Mouse (Mus musculus): Measurements from ENCODE around the gene Tmem132d. TPM values are rescaled to one million over a fixed set of nuclear protein-coding genes. Genes with fewer than 3 reads are reported as not detected.

Gene Tmem132d
- polyA plus RNA-seq, 1 experiment from 2014 or later = 0.59 TPM

DNA sequence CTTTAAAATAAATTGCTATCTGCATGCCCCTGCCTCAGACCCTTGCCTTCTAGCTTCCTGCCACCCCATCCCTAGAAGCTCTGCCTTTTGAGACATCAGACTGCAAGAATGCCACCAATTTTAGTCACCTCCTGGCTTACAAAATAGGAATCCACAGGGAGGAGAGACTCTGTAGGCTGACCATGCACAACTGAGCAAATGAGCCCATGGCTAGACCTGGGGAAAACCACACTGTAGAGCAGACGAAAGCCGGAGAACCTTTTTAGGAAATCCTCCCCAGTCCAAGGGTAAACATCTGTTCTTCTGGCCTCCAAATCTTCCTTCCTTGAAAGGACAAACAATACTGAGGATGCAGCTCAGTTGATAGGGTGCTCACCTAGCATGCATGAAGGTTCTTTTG, 130.5 kb downstream of the Tmem132d start:
- ATAC-seq (ENCODE audit: low FRiP score, low read depth) = no peak
- H3K9ac ChIP-seq = no peak overlapping the region
- no peak overlapping the region for H3K4me2 ChIP-seq (replicated peaks)
- WGBS = 77% methylated on average over 2 of the region's 2 CpGs
- no peaks in the 10 kb centered on the region for H3K9me3 ChIP-seq
- no peaks in the 10 kb centered on the region for H3K36me3 ChIP-seq
- no peak overlapping the region for H3K27ac ChIP-seq
- no peak overlapping the region for H3K4me3 ChIP-seq
- H3K27me3 ChIP-seq = no peaks in the 10 kb centered on the region
- no peaks in the 10 kb centered on the region for H3K4me1 ChIP-seq

DNA sequence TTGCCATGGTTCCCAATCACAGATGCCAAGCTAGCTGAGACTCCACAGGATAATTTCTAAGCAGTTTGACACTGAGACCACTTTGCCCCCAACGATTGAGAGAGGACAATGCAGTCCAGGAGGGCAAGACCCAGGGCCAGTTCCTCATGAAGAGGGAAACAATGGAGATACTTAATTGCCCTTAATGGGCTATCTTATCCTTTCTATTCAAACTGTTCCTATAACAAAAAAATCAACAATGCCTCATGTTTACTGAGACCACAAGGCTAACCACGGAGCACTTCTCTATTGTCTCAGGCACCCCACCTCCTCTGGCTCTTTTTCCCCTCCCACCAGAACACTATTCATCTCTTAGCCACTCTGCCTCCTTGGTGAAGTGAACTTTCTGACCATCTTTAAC, 141.7 kb downstream of the Tmem132d start:
- no peaks in the 10 kb centered on the region for H3K4me1 ChIP-seq
- no peaks in the 10 kb centered on the region for H3K9me3 ChIP-seq
- H3K4me2 ChIP-seq (replicated peaks) = no peak overlapping the region
- H3K9ac ChIP-seq = no peak overlapping the region
- no peak overlapping the region for H3K4me3 ChIP-seq
- WGBS = 76% methylated on average over 2 of the region's 2 CpGs
- H3K27me3 ChIP-seq = no peaks in the 10 kb centered on the region
- ATAC-seq (ENCODE audit: low FRiP score, low read depth) = no peak
- no peaks in the 10 kb centered on the region for H3K36me3 ChIP-seq
- no peak overlapping the region for H3K27ac ChIP-seq

DNA sequence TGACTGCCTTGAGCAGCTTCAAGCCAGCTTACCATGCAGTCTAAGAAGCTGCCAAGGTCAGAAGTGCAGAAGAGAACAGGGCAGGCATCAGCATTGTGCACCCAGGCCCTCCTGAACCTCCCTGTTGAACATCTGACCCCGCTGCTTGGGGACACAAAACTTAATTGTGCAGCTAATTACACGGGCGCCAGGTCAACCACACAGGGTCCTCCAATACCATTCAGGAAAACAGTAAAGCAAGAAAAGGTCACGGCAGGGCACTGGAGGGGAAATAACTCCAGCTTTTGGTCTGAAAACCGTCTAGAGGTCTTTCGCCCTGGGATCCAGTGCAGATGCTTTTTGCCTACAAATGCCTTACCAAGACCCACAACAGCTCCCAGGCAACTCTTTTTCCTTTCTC, 159.6 kb downstream of the Tmem132d start:
- H3K4me2 ChIP-seq (replicated peaks) = no peak overlapping the region
- H3K27me3 ChIP-seq = no peaks in the 10 kb centered on the region
- H3K36me3 ChIP-seq = no peaks in the 10 kb centered on the region
- no peaks in the 10 kb centered on the region; the same call in 1 of the 2 replicates for H3K4me1 ChIP-seq
- WGBS = 27% methylated on average over 6 of the region's 6 CpGs
- no peak overlapping the region for H3K4me3 ChIP-seq
- no peaks in the 10 kb centered on the region for H3K9me3 ChIP-seq
- no peak for ATAC-seq (ENCODE audit: low FRiP score, low read depth)
- H3K9ac ChIP-seq = no peak overlapping the region
- H3K27ac ChIP-seq = no peak overlapping the region

DNA sequence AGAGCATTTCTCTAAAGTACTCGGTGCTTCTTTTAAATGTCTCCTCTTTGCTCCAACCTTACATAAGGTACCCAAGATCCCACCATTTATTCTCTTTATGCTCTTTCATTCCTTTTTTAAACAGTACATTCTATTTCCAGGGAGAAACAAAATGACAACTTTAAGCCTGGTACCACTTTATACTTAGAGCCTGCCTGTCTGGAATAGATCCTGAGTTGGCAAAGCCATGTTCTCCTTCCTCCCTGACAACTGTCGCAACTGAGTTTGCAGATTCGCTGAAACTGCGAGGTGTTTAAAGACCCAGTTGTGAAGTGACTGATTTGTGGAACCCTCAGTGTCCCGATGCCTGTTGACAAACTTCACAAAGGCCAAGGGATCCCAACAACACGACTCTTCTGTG, 165.5 kb downstream of the Tmem132d start:
- ATAC-seq (ENCODE audit: low FRiP score, low read depth) = no peak
- no peaks in the 10 kb centered on the region for H3K36me3 ChIP-seq
- H3K4me3 ChIP-seq = no peak overlapping the region
- H3K27ac ChIP-seq = no peak overlapping the region
- no peaks in the 10 kb centered on the region for H3K4me1 ChIP-seq
- no peak overlapping the region for H3K4me2 ChIP-seq (replicated peaks)
- 92% methylated on average over 6 of the region's 6 CpGs for WGBS
- H3K9me3 ChIP-seq = 0 out of 2 replicates have a peak, but pooled peaks cover 4% of the 10 kb centered on the region
- no peaks in the 10 kb centered on the region for H3K27me3 ChIP-seq
- no peak overlapping the region for H3K9ac ChIP-seq

DNA sequence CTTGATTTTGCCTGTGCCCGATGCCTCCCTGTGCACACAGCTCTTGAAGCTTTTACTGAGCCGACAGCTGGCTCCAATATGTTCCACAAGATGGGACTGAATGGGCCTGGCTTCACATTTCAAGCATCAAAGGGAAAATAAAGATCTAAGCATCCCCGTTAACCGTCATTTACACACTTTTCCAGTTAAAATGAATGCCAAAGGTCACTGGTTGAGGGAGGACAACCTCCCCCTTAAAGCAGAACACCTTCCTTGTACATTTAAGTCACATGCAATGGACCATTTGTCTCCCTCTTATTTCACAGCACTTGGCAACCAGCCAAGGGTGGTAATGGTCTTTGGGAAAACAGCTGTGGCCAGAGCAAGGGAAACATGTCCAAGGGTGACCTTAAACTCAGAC, 188.7 kb downstream of the Tmem132d start:
- ATAC-seq (ENCODE audit: low FRiP score, low read depth) = 0 out of 2 replicates have a peak, but pooled peaks have one; percentile 32
- whole genome bisulfite sequencing = 8% methylated on average over 4 of the region's 4 CpGs
- Histone ChIP-seq H3K4me3 (no peak overlapping the region), H3K27ac (no peak overlapping the region), H3K9me3 (no peaks in the 10 kb centered on the region), H3K4me2 (replicated peaks) (no peak overlapping the region), H3K4me1 (peaks cover 17% of the 10 kb centered on the region), H3K27me3 (no peaks in the 10 kb centered on the region), H3K9ac (no peak overlapping the region), H3K36me3 (no peaks in the 10 kb centered on the region)

DNA sequence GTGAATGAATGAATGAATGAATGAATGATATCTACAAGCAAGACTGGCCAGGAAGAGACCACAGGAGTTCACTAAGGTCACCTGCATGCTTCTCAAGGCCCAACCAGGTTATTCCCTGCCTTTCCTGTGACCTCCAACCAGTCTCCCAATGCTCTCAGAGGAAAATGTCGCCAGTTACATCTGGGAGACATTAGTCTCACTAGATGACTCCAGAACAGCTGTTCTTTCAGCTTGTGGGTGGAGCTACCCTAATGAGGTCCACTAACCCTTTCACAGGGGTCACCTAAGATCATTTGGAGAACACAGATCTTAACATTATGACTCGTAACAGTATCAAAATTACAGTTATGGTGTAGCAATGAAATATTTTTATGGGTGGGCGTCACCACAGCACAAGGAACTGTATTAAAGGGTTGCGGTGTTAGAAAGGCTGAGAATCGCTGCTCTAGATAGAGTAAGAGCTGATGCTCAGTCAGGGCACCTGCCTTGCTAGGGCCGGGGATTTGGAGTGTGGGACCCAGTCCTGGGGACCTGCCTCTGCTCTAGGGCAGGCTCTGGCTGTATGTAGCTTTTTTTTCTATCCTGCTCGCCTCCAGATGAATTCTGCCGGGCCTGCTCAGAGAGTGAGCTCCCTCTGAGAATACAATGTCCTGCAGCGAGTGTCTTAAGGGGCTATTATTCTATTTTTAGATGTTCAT, 196.1 kb downstream of the Tmem132d start:
- Histone ChIP-seq H3K4me1 (peaks cover 13% of the 10 kb centered on the region), H3K4me3 (no peak overlapping the region), H3K27ac (no peak overlapping the region), H3K9ac (no peak overlapping the region), H3K4me2 (replicated peaks) (no peak overlapping the region), H3K27me3 (no peaks in the 10 kb centered on the region), H3K36me3 (no peaks in the 10 kb centered on the region), H3K9me3 (no peaks in the 10 kb centered on the region)
- WGBS = 18% methylated on average over 9 of the region's 9 CpGs
- ATAC-seq (ENCODE audit: low FRiP score, low read depth) = peak; percentile 51; the same call in 1 of the 2 replicates

DNA sequence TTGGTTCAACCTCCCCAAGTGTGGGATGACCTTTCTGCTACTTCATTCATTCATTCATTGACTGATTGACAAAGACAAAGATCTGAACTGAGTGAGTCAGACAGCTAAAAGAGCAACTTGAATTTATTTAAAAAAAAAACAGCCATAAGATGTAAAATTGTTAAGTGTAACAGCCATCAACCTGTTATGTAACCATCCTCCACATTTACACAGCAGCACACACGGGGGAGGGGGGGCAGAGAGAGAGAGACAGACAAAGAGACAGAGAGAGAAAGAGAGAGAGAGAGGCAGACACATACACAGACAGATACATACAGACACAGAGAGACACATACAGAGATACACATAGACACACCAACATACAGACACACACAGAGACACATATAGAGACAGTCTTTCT, 197.3 kb downstream of the Tmem132d start:
- no peaks in the 10 kb centered on the region for H3K36me3 ChIP-seq
- H3K9ac ChIP-seq = no peak overlapping the region
- WGBS = 86% methylated on average over 1 of the region's 1 CpGs
- H3K4me2 ChIP-seq (replicated peaks) = no peak overlapping the region
- H3K27ac ChIP-seq = no peak overlapping the region
- peaks cover 13% of the 10 kb centered on the region for H3K4me1 ChIP-seq
- no peak for ATAC-seq (ENCODE audit: low FRiP score, low read depth)
- no peaks in the 10 kb centered on the region for H3K27me3 ChIP-seq
- H3K4me3 ChIP-seq = no peak overlapping the region
- no peaks in the 10 kb centered on the region for H3K9me3 ChIP-seq

DNA sequence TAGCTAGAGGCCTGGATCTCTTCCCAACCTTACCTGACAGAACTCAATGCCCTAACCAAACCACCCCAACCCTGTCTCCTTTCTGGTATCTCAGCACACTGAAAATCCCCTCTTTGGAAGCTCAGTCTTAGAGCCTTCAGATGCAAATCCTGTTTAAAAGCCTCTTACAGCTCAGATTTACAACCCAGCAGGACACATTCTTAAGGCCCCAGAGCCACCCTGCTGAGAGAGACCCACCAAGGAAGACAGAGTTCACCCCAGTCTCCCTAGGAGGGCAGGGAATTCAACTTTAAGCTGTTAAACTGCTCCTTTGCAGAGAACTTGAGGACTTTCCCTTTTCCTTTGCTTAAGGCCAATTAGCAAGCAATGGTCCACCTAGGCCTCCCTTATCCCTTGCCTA, 199.8 kb downstream of the Tmem132d start:
- H3K27me3 ChIP-seq = no peaks in the 10 kb centered on the region
- no peak overlapping the region for H3K4me3 ChIP-seq
- no peak overlapping the region for H3K9ac ChIP-seq
- no peak overlapping the region for H3K4me2 ChIP-seq (replicated peaks)
- peaks cover 13% of the 10 kb centered on the region for H3K4me1 ChIP-seq
- H3K9me3 ChIP-seq = no peaks in the 10 kb centered on the region
- H3K27ac ChIP-seq = no peak overlapping the region
- ATAC-seq (ENCODE audit: low FRiP score, low read depth) = no peak
- H3K36me3 ChIP-seq = no peaks in the 10 kb centered on the region

DNA sequence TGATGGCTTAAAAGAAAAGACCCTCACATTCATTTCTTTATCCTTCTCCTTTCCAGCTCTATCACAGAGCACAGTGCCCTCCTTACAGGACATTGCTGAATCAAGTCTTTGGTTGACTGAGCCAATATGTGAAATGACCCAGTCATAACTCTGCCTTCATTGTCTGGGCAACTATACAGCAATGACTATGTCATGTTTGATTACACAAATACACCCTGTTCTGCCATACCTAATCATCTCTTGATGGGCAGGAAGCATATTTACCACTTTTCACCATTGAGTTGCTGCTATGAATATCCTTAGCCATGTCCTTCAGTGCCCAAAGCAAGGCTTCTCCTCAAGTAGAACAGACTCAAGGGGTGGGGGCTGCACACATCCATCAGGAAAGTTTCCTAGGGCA, 214.6 kb downstream of the Tmem132d start:
- no peaks in the 10 kb centered on the region for H3K4me1 ChIP-seq
- no peaks in the 10 kb centered on the region for H3K36me3 ChIP-seq
- H3K27me3 ChIP-seq = no peaks in the 10 kb centered on the region
- H3K27ac ChIP-seq = no peak overlapping the region
- ATAC-seq (ENCODE audit: low FRiP score, low read depth) = no peak
- H3K9me3 ChIP-seq = no peaks in the 10 kb centered on the region
- no peak overlapping the region for H3K4me2 ChIP-seq (replicated peaks)
- H3K9ac ChIP-seq = no peak overlapping the region
- H3K4me3 ChIP-seq = no peak overlapping the region

DNA sequence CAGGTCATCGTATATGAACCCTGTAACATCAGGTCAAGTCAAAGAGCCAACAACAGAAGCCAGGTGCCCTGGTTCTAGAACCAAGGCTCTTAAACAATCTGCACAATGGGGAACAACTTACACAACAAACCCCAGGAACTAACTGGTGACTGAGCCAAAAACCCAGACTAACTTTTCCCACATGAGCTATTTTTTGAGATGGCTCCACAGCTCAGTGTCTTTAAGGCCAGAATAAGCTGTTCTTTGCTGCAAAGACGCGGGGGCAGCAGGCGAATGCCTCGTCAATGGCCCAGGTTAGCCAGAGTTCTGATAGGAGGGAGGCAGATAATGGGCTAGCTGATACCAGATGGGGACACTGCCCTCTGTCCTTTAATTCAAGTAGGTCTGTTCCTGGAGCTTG, 221.8 kb downstream of the Tmem132d start:
- Histone ChIP-seq H3K4me1 (no peaks in the 10 kb centered on the region), H3K4me3 (no peak overlapping the region), H3K9me3 (no peaks in the 10 kb centered on the region), H3K4me2 (replicated peaks) (no peak overlapping the region), H3K27ac (no peak overlapping the region), H3K9ac (no peak overlapping the region), H3K27me3 (no peaks in the 10 kb centered on the region), H3K36me3 (no peaks in the 10 kb centered on the region)
- no peak for ATAC-seq (ENCODE audit: low FRiP score, low read depth)
- WGBS = 84% methylated on average over 5 of the region's 5 CpGs

DNA sequence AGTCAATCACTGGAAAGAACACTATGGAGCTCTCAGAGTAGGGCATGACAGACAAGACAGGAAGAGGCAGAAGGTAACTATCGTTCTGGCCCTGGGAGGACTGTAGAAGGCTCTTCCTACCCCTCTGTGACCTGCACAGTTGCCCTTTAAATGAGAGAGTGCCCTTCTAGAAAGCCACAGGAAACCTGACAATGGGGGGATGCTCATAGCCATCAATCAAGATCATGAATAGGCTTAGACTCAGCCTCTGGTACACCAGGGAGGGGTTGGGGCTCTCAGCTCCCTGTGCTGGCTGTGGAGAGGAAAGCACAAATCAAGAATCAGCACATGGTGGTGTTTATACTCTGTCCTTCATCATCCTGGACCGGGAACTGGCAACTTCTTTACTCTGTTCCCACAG, 227.2 kb downstream of the Tmem132d start:
- no peak for ATAC-seq (ENCODE audit: low FRiP score, low read depth)
- Histone ChIP-seq H3K27ac (no peak overlapping the region), H3K9me3 (no peaks in the 10 kb centered on the region), H3K36me3 (no peaks in the 10 kb centered on the region), H3K4me2 (replicated peaks) (no peak overlapping the region), H3K9ac (no peak overlapping the region), H3K4me1 (peaks cover 12% of the 10 kb centered on the region), H3K4me3 (no peak overlapping the region), H3K27me3 (no peaks in the 10 kb centered on the region)
- 46% methylated on average over 2 of the region's 2 CpGs for WGBS

DNA sequence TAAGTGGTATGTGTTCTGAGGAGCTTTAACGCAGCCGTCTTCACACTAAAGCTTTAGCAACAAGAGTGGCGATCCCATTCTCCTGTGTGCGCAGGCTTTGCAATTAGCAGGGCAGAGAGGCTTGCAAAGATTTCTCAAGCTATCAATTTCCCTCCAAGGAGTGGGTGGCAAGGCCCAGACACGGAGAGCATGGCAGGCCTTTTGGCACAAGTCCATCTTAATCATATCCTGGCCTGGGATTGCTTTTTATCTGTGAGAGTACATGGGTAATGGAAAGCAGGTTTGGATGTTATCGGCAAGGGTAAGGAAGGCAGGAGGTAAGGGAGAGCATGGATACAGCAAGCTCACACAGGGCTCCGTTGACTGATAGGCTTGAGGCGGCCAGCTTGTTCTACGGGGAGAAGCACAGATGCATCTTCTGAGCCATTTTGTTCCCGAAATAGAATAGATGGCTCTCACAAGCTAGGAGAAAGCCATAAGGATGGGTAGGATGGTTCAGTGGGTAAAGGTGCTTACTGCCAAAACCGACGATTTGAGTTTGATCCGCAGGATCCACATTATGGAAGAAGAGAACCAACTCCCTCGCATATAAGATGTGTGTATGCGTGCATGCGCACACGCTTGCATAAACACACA, 228.1 kb downstream of the Tmem132d start:
- Histone ChIP-seq H3K4me2 (replicated peaks) (peak overlapping the region; percentile 37; the same call in 1 of the 2 replicates), H3K9ac (no peak overlapping the region), H3K4me1 (peaks cover 12% of the 10 kb centered on the region), H3K36me3 (no peaks in the 10 kb centered on the region), H3K9me3 (no peaks in the 10 kb centered on the region), H3K27me3 (no peaks in the 10 kb centered on the region), H3K27ac (peak overlapping the region; percentile 39; the same call in 1 of the 2 replicates), H3K4me3 (no peak overlapping the region)
- no peak for ATAC-seq (ENCODE audit: low FRiP score, low read depth)
- 74% methylated on average over 17 of the region's 17 CpGs for WGBS

All from limb, embryonic 13.5 days (tissue).